Mouse (Mus musculus) midbrain, embryonic 11.5 days (tissue): ENCODE measurements around the gene Slc5a11. TPM values are rescaled to one million over a fixed set of nuclear protein-coding genes. Genes with fewer than 3 reads are reported as not detected.
A peak's percentile ranks its signal among the peaks of the same experiment; 100 is the strongest.

ENCODE experiments used
- ATAC-seq: fragments of 200-750 bp; cut with Nextera tagmentation; 2 replicates; pipeline ENCODE4 v1.8.0; 2017; ENCODE audit warnings: moderate TSS enrichment, moderate library complexity; ENCODE audit not compliant: low FRiP score
- DNase-seq: peaks from one replicate; pipeline ENCODE4 v3.0.0; 2015; ENCODE audit warnings: low spot score; ENCODE audit errors: missing footprints
- H3K27ac ChIP-seq: fragments of 300-500 bp; sonication (generic); 2 replicates; pipeline ENCODE4 v1.5.1; 2014; ENCODE audit warnings: low read depth, low read length
- H3K27me3 ChIP-seq: fragments of 300-500 bp; sonication (generic); 2 replicates; pipeline ENCODE4 v1.6.1; 2014; ENCODE audit warnings: mild to moderate bottlenecking, low read length, moderate library complexity, mixed read lengths; ENCODE audit not compliant: control insufficient read depth, insufficient read depth
- H3K36me3 ChIP-seq: fragments of 300-500 bp; sonication (generic); 2 replicates; pipeline ENCODE4 v1.6.1; 2014; ENCODE audit warnings: mild to moderate bottlenecking, low read length, moderate library complexity, mixed read lengths; ENCODE audit not compliant: control insufficient read depth, insufficient read depth
- H3K4me1 ChIP-seq: fragments of 300-500 bp; sonication (generic); 2 replicates; pipeline ENCODE4 v1.6.1; 2014; ENCODE audit warnings: low read length; ENCODE audit not compliant: control insufficient read depth, insufficient read depth
- H3K4me2 ChIP-seq: fragments of 300-500 bp; sonication (generic); 2 replicates; pipeline ENCODE4 v1.6.1; 2014; ENCODE audit warnings: mild to moderate bottlenecking, moderate library complexity
- H3K4me3 ChIP-seq: fragments of 300-500 bp; sonication (generic); 2 replicates; pipeline ENCODE4 v1.5.1; 2014; ENCODE audit warnings: low read depth, low read length
- H3K9ac ChIP-seq: fragments of 300-500 bp; sonication (generic); 2 replicates; pipeline ENCODE4 v1.6.1; 2014; ENCODE audit warnings: low read length
- H3K9me3 ChIP-seq: fragments of 300-500 bp; sonication (generic); 2 replicates; pipeline ENCODE4 v1.6.1; 2016; ENCODE audit warnings: low read length; ENCODE audit not compliant: control insufficient read depth
- WGBS: fragments of 180-500 bp; shearing (Covaris S2); extraction: QIAGEN DNeasy Blood & Tissue Kit; methylation state at CpG from one replicate; pipeline ENCODE4 v1.1.7; 2014; 5-methylcytosine and 5-hydroxymethylcytosine counted together
- polyA plus RNA-seq: library from polyadenylated mRNA; unstranded; fragments of >200 nt; fragmentation: Nextera tagmentation; extraction: Ambion mirVana; gene quantifications from 2 replicates; pipeline ENCODE4 v1.2.1, GENCODE M21; 2014

Slc5a11 gene
- polyA plus RNA-seq, 1 experiment from 2014 or later: 0.07 TPM

- 93% methylated on average over 4 of the region's 4 CpGs for WGBS
- no peaks in the 10 kb centered on the region for H3K9me3 ChIP-seq
- no peak for ATAC-seq
These were observed 69.2 kb downstream of the Slc5a11 start for GRCm38 (mm10) chr7:123283826-123284225.

GRCm38 (mm10) chr7:123285896-123286295 lies 71.3 kb downstream of the Slc5a11 start:
- H3K36me3 ChIP-seq: peaks cover 8% of the 10 kb centered on the region; the same call in 1 of the 2 replicates

More at GRCm38 (mm10) chr7:123283826-123284225, 69.2 kb downstream of the Slc5a11 start:
- H3K27me3 ChIP-seq: no peaks in the 10 kb centered on the region
- H3K9ac ChIP-seq: no peak overlapping the region
- H3K4me2 ChIP-seq: no peak overlapping the region
- H3K4me1 ChIP-seq: no peaks in the 10 kb centered on the region
- H3K4me3 ChIP-seq: no peak overlapping the region
- H3K27ac ChIP-seq: no peak overlapping the region
- H3K36me3 ChIP-seq: peaks cover 8% of the 10 kb centered on the region; the same call in 1 of the 2 replicates
- DNase-seq: no peak

GRCm38 (mm10) chr7:123287903-123288302 lies 73.3 kb downstream of the Slc5a11 start:
- Histone ChIP-seq H3K4me3 (no peak overlapping the region), H3K9me3 (no peaks in the 10 kb centered on the region), H3K27me3 (no peaks in the 10 kb centered on the region), H3K27ac (no peak overlapping the region), H3K4me1 (no peaks in the 10 kb centered on the region), H3K36me3 (peaks cover 8% of the 10 kb centered on the region; the same call in 1 of the 2 replicates), H3K4me2 (no peak overlapping the region), H3K9ac (no peak overlapping the region)
- WGBS: 94% methylated on average over 3 of the region's 3 CpGs
- ATAC-seq (no peak), DNase-seq (no peak)

More at GRCm38 (mm10) chr7:123285896-123286295, 71.3 kb downstream of the Slc5a11 start:
- no peaks in the 10 kb centered on the region for H3K9me3 ChIP-seq
- no peak overlapping the region for H3K4me3 ChIP-seq
- DNase-seq (no peak), ATAC-seq (no peak)
- WGBS: 95% methylated on average over 5 of the region's 5 CpGs
- no peaks in the 10 kb centered on the region for H3K4me1 ChIP-seq
- no peak overlapping the region for H3K9ac ChIP-seq
- no peak overlapping the region for H3K27ac ChIP-seq
- H3K4me2 ChIP-seq: no peak overlapping the region
- H3K27me3 ChIP-seq: no peaks in the 10 kb centered on the region

DNA sequence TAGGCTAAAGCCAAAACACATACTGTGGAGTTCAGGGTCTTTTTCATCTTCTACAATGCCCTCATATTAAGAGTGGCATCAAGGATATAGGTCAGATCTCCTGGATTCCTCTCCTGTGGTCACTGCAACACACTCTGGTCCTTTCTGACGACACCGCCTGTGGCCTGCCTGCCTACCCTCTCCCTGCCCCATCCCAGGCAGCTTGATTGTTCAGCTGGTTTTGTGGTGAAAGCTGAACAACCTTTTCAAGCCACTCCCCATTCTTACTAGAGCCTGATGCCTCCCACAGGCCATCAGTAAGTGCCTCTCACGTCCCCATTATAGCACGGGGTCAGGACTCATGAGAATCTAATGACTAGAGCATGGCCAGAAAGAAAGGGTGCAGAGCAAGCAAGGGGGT lies 74.6 kb downstream of the Slc5a11 start:
- H3K36me3 ChIP-seq: peaks cover 8% of the 10 kb centered on the region; the same call in 1 of the 2 replicates
- ATAC-seq: no peak
- 87% methylated on average over 4 of the region's 4 CpGs for WGBS

DNA sequence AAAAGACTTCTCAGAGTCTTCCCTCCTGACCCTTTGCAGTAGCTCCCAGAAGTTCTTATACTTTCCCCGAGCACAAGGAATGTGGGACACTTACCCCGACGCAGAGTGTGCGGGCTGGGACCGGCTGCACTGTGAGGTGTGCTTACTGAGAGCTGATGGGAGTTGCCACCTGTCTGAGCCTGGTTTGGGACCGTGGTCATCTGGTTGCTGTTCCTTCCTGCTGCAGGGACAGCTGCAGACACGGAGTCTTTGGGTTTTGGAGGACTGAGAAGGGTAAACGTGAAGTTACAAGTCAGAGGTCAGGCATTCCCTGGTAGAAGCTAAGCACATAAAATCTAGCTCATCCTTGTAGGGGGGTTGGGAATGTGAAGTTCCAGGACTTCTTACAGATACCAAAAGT lies 77.4 kb downstream of the Slc5a11 start:
- H3K36me3 ChIP-seq: peaks cover 4% of the 10 kb centered on the region; the same call in 1 of the 2 replicates
- no peak for DNase-seq
- no peak for ATAC-seq

More for the DNA sequence above, 74.6 kb downstream of the Slc5a11 start:
- no peak overlapping the region for H3K9ac ChIP-seq
- H3K4me2 ChIP-seq: no peak overlapping the region
- no peaks in the 10 kb centered on the region for H3K4me1 ChIP-seq
- H3K9me3 ChIP-seq: no peaks in the 10 kb centered on the region
- H3K4me3 ChIP-seq: no peak overlapping the region
- no peak overlapping the region for H3K27ac ChIP-seq
- DNase-seq: peak; percentile 47
- no peaks in the 10 kb centered on the region for H3K27me3 ChIP-seq

DNA sequence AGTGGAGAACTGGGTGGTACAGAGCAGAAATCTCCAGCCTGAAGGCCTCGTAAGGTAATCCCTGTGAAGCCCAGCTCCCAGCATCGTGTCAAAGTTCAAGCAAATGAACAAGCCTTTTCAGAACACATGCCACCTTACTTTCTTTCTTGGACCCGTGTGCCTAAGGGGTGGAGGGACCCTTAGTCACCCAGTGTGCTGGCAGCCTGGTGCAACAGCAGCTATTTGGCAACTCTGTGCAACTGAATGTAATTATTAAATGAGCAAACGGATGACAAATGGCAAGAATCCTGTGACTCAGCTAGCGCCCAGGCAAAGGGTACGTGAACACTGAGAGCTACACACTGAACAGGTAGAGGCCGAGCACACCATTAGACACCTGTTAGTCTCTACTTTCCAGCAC lies 79.3 kb downstream of the Slc5a11 start:
- 89% methylated on average over 7 of the region's 7 CpGs for WGBS
- Histone ChIP-seq H3K4me1 (no peaks in the 10 kb centered on the region), H3K9me3 (no peaks in the 10 kb centered on the region), H3K27ac (no peak overlapping the region), H3K27me3 (no peaks in the 10 kb centered on the region), H3K4me3 (no peak overlapping the region), H3K4me2 (no peak overlapping the region), H3K36me3 (peaks cover 4% of the 10 kb centered on the region; the same call in 1 of the 2 replicates), H3K9ac (no peak overlapping the region)
- ATAC-seq (no peak), DNase-seq (no peak)

More for the DNA sequence above, 77.4 kb downstream of the Slc5a11 start:
- H3K27me3 ChIP-seq: no peaks in the 10 kb centered on the region
- WGBS: 91% methylated on average over 8 of the region's 8 CpGs
- no peaks in the 10 kb centered on the region for H3K4me1 ChIP-seq
- no peak overlapping the region for H3K27ac ChIP-seq
- no peak overlapping the region for H3K9ac ChIP-seq
- no peak overlapping the region for H3K4me2 ChIP-seq
- H3K4me3 ChIP-seq: no peak overlapping the region
- no peaks in the 10 kb centered on the region for H3K9me3 ChIP-seq

GRCm38 (mm10) chr7:123295423-123295822 lies 80.8 kb downstream of the Slc5a11 start:
- 80% methylated on average over 7 of the region's 7 CpGs for WGBS

DNA sequence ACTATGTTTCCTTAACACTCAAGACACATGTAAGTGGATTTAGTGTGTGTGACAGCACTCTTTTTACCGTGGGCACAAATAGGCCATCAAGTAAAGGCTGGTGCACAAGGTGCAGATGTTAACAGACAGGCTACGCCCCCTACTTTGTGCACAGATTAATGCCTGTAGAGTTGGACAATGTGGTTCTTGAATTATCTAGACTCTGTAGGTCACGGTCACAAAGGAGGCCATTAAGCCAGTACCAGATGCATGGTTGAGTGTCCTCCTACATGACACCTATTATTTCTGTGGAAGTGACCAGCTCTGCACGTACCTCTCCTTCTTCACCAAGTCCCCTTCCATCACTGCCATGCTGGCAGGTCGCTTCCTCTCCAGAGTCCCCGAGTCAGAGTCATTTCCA lies 81.5 kb downstream of the Slc5a11 start:
- ATAC-seq (no peak), DNase-seq (peak; percentile 35)
- H3K36me3 ChIP-seq: peaks cover 12% of the 10 kb centered on the region; the same call in 1 of the 2 replicates
- H3K27ac ChIP-seq: no peak overlapping the region
- no peak overlapping the region for H3K4me3 ChIP-seq
- 73% methylated on average over 6 of the region's 6 CpGs for WGBS
- no peaks in the 10 kb centered on the region for H3K9me3 ChIP-seq
- H3K4me2 ChIP-seq: no peak overlapping the region
- no peaks in the 10 kb centered on the region for H3K27me3 ChIP-seq
- H3K9ac ChIP-seq: no peak overlapping the region
- no peaks in the 10 kb centered on the region for H3K4me1 ChIP-seq

More at GRCm38 (mm10) chr7:123295423-123295822, 80.8 kb downstream of the Slc5a11 start:
- peak; percentile 26 for DNase-seq
- H3K4me2 ChIP-seq: no peak overlapping the region
- peaks cover 12% of the 10 kb centered on the region; the same call in 1 of the 2 replicates for H3K36me3 ChIP-seq
- no peak overlapping the region for H3K27ac ChIP-seq
- no peak for ATAC-seq
- H3K9me3 ChIP-seq: no peaks in the 10 kb centered on the region
- H3K4me1 ChIP-seq: no peaks in the 10 kb centered on the region
- H3K27me3 ChIP-seq: no peaks in the 10 kb centered on the region
- H3K9ac ChIP-seq: no peak overlapping the region
- H3K4me3 ChIP-seq: no peak overlapping the region

- no peak overlapping the region for H3K4me3 ChIP-seq
- 82% methylated on average over 3 of the region's 3 CpGs for WGBS
- no peak overlapping the region for H3K27ac ChIP-seq
- no peaks in the 10 kb centered on the region for H3K9me3 ChIP-seq
- ATAC-seq (no peak), DNase-seq (no peak)
- H3K4me1 ChIP-seq: no peaks in the 10 kb centered on the region
- peaks cover 16% of the 10 kb centered on the region; the same call in 1 of the 2 replicates for H3K36me3 ChIP-seq
- no peaks in the 10 kb centered on the region for H3K27me3 ChIP-seq
- no peak overlapping the region for H3K9ac ChIP-seq
- no peak overlapping the region for H3K4me2 ChIP-seq
These were observed 83.6 kb downstream of the Slc5a11 start for GRCm38 (mm10) chr7:123298225-123298624.
